Mouse (Mus musculus) heart, adult 18-20 months (tissue): ENCODE measurements at regions not wholly inside any gene's neighbourhood (a gene's known extent, or its start where the extent isn't known, plus 50 kb on each side); places are given as distances from the start of the nearest gene placed in this dataset.

Experiments used
- DNase-seq, 2 experiments: peaks; one replicate each; pipeline ENCODE4 v3.0.0; 2021 to 2022; ENCODE audit warnings: mixed read lengths in 1 of 2

- peak; percentile 57 to 80 for DNase-seq
These were observed 96.7 kb upstream of the Rgma start for GRCm38 (mm10) chr7:73278616-73279015.

- peak in 1 of 2 experiments; percentile 15 for DNase-seq
These were observed 95.3 kb upstream of the Rgma start for GRCm38 (mm10) chr7:73279936-73280445.

- DNase-seq = no peak
These were observed 89.1 kb upstream of the Rgma start for GRCm38 (mm10) chr7:73286244-73286643.

- peak in 1 of 2 experiments; percentile 32 for DNase-seq
These were observed 82.0 kb upstream of the Rgma start for GRCm38 (mm10) chr7:73293337-73293736.

- DNase-seq = no peak
These were observed 80.9 kb upstream of the Rgma start for GRCm38 (mm10) chr7:73294399-73294798.

- no peak for DNase-seq
These were observed 72.8 kb upstream of the Rgma start for GRCm38 (mm10) chr7:73302501-73302900.

- no peak for DNase-seq
These were observed 71.5 kb upstream of the Rgma start for GRCm38 (mm10) chr7:73303818-73304217.

- no peak for DNase-seq
These were observed 70.5 kb upstream of the Rgma start for GRCm38 (mm10) chr7:73304799-73305198.

GRCm38 (mm10) chr7:73305286-73305975, 69.9 kb upstream of the Rgma start:
- no peak for DNase-seq

- no peak for DNase-seq
These were observed 69.0 kb upstream of the Rgma start for GRCm38 (mm10) chr7:73306296-73306695.

GRCm38 (mm10) chr7:73306728-73307127, 68.6 kb upstream of the Rgma start:
- DNase-seq = no peak

GRCm38 (mm10) chr7:73307586-73308490, 67.5 kb upstream of the Rgma start:
- DNase-seq = no peak

GRCm38 (mm10) chr7:73308981-73309380, 66.3 kb upstream of the Rgma start:
- no peak for DNase-seq

- no peak for DNase-seq
These were observed 65.3 kb upstream of the Rgma start for GRCm38 (mm10) chr7:73310056-73310455.

GRCm38 (mm10) chr7:73310581-73311136, 64.7 kb upstream of the Rgma start:
- DNase-seq = no peak

- DNase-seq = no peak
These were observed 59.8 kb upstream of the Rgma start for GRCm38 (mm10) chr7:73315555-73315954.

GRCm38 (mm10) chr7:73317574-73317973, 57.7 kb upstream of the Rgma start:
- no peak for DNase-seq

- DNase-seq = peak in 1 of 2 experiments; percentile 22
These were observed 56.3 kb upstream of the Rgma start for GRCm38 (mm10) chr7:73319004-73319403.

- DNase-seq = peak; percentile 74 to 82
These were observed 55.3 kb upstream of the Rgma start for GRCm38 (mm10) chr7:73319994-73320393.

GRCm38 (mm10) chr7:73322466-73323151, 52.7 kb upstream of the Rgma start:
- DNase-seq = no peak

- DNase-seq = peak; percentile 30 to 46
These were observed 51.8 kb upstream of the Rgma start for GRCm38 (mm10) chr7:73323556-73323955.

- peak in 1 of 2 experiments; percentile 61 for DNase-seq
These were observed 49.8 kb upstream of the Rgma start for GRCm38 (mm10) chr7:73325503-73325902.
